Mouse (Mus musculus) lung, adult 2 months (tissue): Measurements from ENCODE around the gene Gabrb2.

Experiments used
- CTCF ChIP-seq: fragments of 200-500 bp; IDR thresholded peaks from 2 replicates; pipeline ENCODE4 v1.5.1; 2011; ENCODE audit warnings: mild to moderate bottlenecking, low read length, control low read depth; ENCODE audit not compliant: insufficient read depth
- POLR2A ChIP-seq: fragments of 200-500 bp; IDR thresholded peaks from 2 replicates; pipeline ENCODE4 v1.6.1; 2011; ENCODE audit warnings: low read depth, mild to moderate bottlenecking, control low read depth, low read length, borderline replicate concordance; ENCODE audit errors: extremely low read depth

- TF ChIP-seq POLR2A (no peak), CTCF (no peak)
Measured at GRCm38 (mm10) chr11:42535286-42535685, 115.7 kb downstream of the Gabrb2 start.
